Mouse (Mus musculus) neural tube, embryonic 11.5 days (tissue): ENCODE results near the gene Slc1a5. TPM values are rescaled to one million over a fixed set of nuclear protein-coding genes. Genes with fewer than 3 reads are reported as not detected.

Experiments
- ATAC-seq: fragments of 200-750 bp; cut with Nextera tagmentation; 2 replicates; pipeline ENCODE4 v1.8.0; 2017; ENCODE audit warnings: moderate number of reproducible peaks, mild to moderate bottlenecking, moderate TSS enrichment, moderate library complexity; ENCODE audit not compliant: insufficient read depth, low FRiP score, low TSS enrichment
- DNase-seq: peaks from one replicate; pipeline ENCODE4 v3.0.0-alpha.2; 2015; ENCODE audit warnings: low spot score
- H3K27ac ChIP-seq: fragments of 300-500 bp; sonication (generic); 2 replicates; pipeline ENCODE4 v1.5.1; 2014; ENCODE audit warnings: low read depth, mild to moderate bottlenecking, low read length
- H3K27me3 ChIP-seq: fragments of 300-500 bp; sonication (generic); 2 replicates; pipeline ENCODE4 v1.6.1; 2014; ENCODE audit warnings: mild to moderate bottlenecking, low read length, mixed read lengths; ENCODE audit not compliant: control insufficient read depth, insufficient read depth
- H3K36me3 ChIP-seq: fragments of 300-500 bp; sonication (generic); 2 replicates; pipeline ENCODE4 v1.6.1; 2014; ENCODE audit warnings: mild to moderate bottlenecking, low read length, moderate library complexity, mixed read lengths; ENCODE audit not compliant: control insufficient read depth, insufficient read depth
- H3K4me1 ChIP-seq: fragments of 300-500 bp; sonication (generic); 2 replicates; pipeline ENCODE4 v1.6.1; 2014; ENCODE audit warnings: low read length, mixed read lengths; ENCODE audit not compliant: control insufficient read depth, insufficient read depth
- H3K4me2 ChIP-seq: fragments of 300-500 bp; sonication (generic); 2 replicates; pipeline ENCODE4 v1.6.1; 2014; ENCODE audit warnings: low read depth, mild to moderate bottlenecking, moderate library complexity
- H3K4me3 ChIP-seq: fragments of 300-500 bp; sonication (generic); 2 replicates; pipeline ENCODE4 v1.5.1; 2014; ENCODE audit warnings: low read depth, low read length
- H3K9ac ChIP-seq: fragments of 300-500 bp; sonication (generic); 2 replicates; pipeline ENCODE4 v1.6.1; 2014; ENCODE audit warnings: mild to moderate bottlenecking, low read length
- H3K9me3 ChIP-seq: fragments of 300-500 bp; sonication (generic); 2 replicates; pipeline ENCODE4 v1.6.1; 2016; ENCODE audit warnings: low read length; ENCODE audit not compliant: control insufficient read depth
- WGBS: fragments of 180-500 bp; shearing (Covaris S2); extraction: QIAGEN DNeasy Blood & Tissue Kit; methylation state at CpG from one replicate; pipeline ENCODE4 v1.1.7; 2014; 5-methylcytosine and 5-hydroxymethylcytosine counted together
- polyA plus RNA-seq: library from polyadenylated mRNA; unstranded; fragments of >200 nt; fragmentation: Nextera tagmentation; extraction: Ambion mirVana; gene quantifications from 2 replicates; pipeline ENCODE4 v1.2.1, GENCODE M21; 2014

The Slc1a5 gene
- polyA plus RNA-seq, 1 experiment from 2014 or later = 17.3 TPM

DNA sequence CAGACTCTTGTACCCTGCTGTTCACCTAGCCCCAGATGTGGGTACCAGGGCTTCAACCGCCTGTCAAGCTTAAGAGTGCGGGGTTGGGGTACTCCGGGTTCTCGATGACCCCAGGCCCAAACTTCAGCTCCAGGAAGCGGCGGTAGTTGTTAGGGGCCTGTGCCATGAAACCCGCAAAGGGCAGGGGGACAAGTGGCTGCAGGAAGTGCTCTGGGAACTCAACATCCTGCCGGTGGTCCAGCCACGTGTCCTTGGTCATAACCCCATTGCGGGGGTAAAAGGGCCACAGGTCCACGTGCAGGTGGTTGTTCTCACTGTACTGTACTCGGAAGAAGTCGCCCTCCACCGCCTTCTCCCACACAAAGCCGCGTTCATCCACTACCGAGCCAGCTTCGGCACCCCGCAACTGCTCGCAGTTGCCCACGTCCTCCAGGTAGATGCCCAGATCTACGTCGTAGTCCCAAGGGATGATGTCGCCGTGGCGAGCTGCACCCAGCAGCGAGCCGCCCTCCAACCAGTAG lies 29.3 kb downstream of the Slc1a5 start:
- H3K4me1 ChIP-seq = peaks cover 13% of the 10 kb centered on the region
- H3K27ac ChIP-seq = no peak overlapping the region
- H3K27me3 ChIP-seq = peaks cover 21% of the 10 kb centered on the region
- H3K9me3 ChIP-seq = no peaks in the 10 kb centered on the region
- 47% methylated on average over 28 of the region's 28 CpGs for WGBS
- ATAC-seq (no peak), DNase-seq (no peak)
- H3K9ac ChIP-seq = peak overlapping the region; percentile 44; the same call in 1 of the 2 replicates
- H3K4me3 ChIP-seq = peak overlapping the region; percentile 38
- H3K4me2 ChIP-seq = peak overlapping the region; percentile 68
- H3K36me3 ChIP-seq = no peaks in the 10 kb centered on the region

GRCm38 (mm10) chr7:16810920-16811648 lies 29.9 kb downstream of the Slc1a5 start:
- WGBS = 3% methylated on average over 90 of the region's 90 CpGs
- Histone ChIP-seq H3K36me3 (no peaks in the 10 kb centered on the region), H3K9ac (peak overlapping the region; percentile 44), H3K4me2 (peak overlapping the region; percentile 68), H3K27me3 (peaks cover 21% of the 10 kb centered on the region), H3K27ac (peak overlapping the region; percentile 14; the same call in 1 of the 2 replicates), H3K4me3 (peak overlapping the region; percentile 38), H3K4me1 (peaks cover 16% of the 10 kb centered on the region), H3K9me3 (no peaks in the 10 kb centered on the region)
- ATAC-seq = 0 out of 2 replicates have a peak, but pooled peaks have one; percentile 21
- DNase-seq = peak; percentile 61

GRCm38 (mm10) chr7:16811649-16812070 lies 30.5 kb downstream of the Slc1a5 start:
- DNase-seq = no peak

GRCm38 (mm10) chr7:16812505-16812904 lies 31.4 kb downstream of the Slc1a5 start:
- Histone ChIP-seq H3K9me3 (no peaks in the 10 kb centered on the region), H3K27me3 (peaks cover 21% of the 10 kb centered on the region), H3K4me3 (no peak overlapping the region), H3K36me3 (no peaks in the 10 kb centered on the region), H3K27ac (no peak overlapping the region), H3K4me2 (no peak overlapping the region), H3K9ac (no peak overlapping the region), H3K4me1 (peaks cover 21% of the 10 kb centered on the region)
- WGBS = 82% methylated on average over 2 of the region's 2 CpGs
- ATAC-seq = no peak
- no peak for DNase-seq

More at GRCm38 (mm10) chr7:16811649-16812070, 30.5 kb downstream of the Slc1a5 start:
- Histone ChIP-seq H3K9ac (peak overlapping the region; percentile 44), H3K9me3 (no peaks in the 10 kb centered on the region), H3K36me3 (no peaks in the 10 kb centered on the region), H3K4me3 (peak overlapping the region; percentile 38), H3K4me1 (peaks cover 16% of the 10 kb centered on the region), H3K27ac (no peak overlapping the region), H3K4me2 (peak overlapping the region; percentile 68), H3K27me3 (peaks cover 21% of the 10 kb centered on the region)
- WGBS = 14% methylated on average over 17 of the region's 17 CpGs
- ATAC-seq = 0 out of 2 replicates have a peak, but pooled peaks have one; percentile 4

DNA sequence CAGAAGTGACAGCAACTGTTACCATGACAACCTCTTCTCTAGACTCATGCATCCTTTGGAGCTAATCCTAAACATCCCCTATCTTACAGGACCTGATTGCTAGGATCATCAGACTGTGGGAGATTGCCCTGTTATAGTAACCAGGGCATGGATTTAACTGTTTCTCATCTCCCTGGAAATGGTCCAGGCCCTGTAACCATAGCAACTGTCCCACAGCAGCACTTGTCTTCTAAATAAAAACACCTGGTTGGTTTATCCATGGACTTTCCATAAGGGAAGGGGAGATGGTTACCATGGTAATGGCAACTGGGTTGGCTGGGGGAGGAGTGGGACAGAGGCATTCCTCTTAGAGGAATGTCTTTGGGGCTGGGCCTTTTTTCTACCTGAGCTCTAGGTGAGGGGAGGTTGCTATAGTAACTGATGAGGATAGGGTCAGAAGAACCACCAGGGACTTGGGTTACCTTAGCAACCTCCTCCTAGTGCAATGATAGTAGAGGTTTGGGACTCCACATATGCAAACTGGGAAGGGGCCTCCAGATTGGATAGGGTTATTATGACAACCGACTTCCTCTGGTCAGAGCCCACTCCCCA lies 34.3 kb downstream of the Slc1a5 start, which contains the start of gene Strn4:
Strn4 (plus strand) TSS at position 539 of the 591 bp plus-strand sequence.
- WGBS = 13% methylated on average over 1 of the region's 1 CpGs
- H3K9ac ChIP-seq = peak within 1 kb of the TSS; percentile 100
- H3K9me3 ChIP-seq = no peaks in the 10 kb centered on the region
- H3K36me3 ChIP-seq = no peaks in the 10 kb centered on the region
- peak within 1 kb of the TSS; percentile 98 for H3K27ac ChIP-seq
- ATAC-seq (peak; percentile 54), DNase-seq (peak; percentile 60)
- peaks cover 20% of the 10 kb centered on the region for H3K27me3 ChIP-seq
- H3K4me2 ChIP-seq = peak within 1 kb of the TSS; percentile 95
- H3K4me1 ChIP-seq = peaks cover 37% of the 10 kb centered on the region
- peak within 1 kb of the TSS; percentile 98 for H3K4me3 ChIP-seq

DNA sequence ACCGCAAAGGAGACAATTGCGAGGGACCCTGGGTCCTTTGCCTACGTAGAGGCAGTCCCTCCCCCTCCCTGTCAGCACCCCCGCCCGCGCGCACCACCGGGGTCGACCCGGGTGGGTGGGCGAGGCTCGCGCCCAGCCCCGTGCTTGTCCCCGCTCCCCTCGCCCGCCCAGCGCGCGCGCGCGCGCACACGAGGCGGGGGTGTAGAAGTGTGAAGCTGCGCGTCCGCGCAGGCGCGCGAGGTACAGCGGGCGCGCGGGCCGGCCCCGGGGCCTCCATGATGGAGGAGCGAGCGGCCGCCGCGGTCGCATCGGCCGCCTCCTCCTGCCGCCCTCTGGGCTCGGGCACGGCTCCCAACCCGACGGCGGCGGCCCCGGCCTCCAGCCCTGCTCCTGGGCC lies 34.9 kb downstream of the Slc1a5 start:
- ATAC-seq (peak; percentile 80), DNase-seq (peak; percentile 94)
- Histone ChIP-seq H3K4me2 (peak overlapping the region; percentile 95), H3K9me3 (no peaks in the 10 kb centered on the region), H3K4me1 (peaks cover 36% of the 10 kb centered on the region), H3K36me3 (no peaks in the 10 kb centered on the region), H3K4me3 (peak overlapping the region; percentile 98), H3K27me3 (peaks cover 13% of the 10 kb centered on the region), H3K27ac (peak overlapping the region; percentile 98), H3K9ac (peak overlapping the region; percentile 100)
- WGBS = under 1% methylated on average over 52 of the region's 55 CpGs

GRCm38 (mm10) chr7:16816475-16817122 lies 35.5 kb downstream of the Slc1a5 start, which contains the start of gene Fkrp:
Fkrp (minus strand) TSS chr7:16816732.
- Histone ChIP-seq H3K9ac (peak within 1 kb of the TSS; percentile 100), H3K36me3 (no peaks in the 10 kb centered on the region), H3K27ac (peak within 1 kb of the TSS; percentile 98), H3K4me3 (peak within 1 kb of the TSS; percentile 98), H3K27me3 (peaks cover 8% of the 10 kb centered on the region), H3K4me2 (peak within 1 kb of the TSS; percentile 95), H3K9me3 (no peaks in the 10 kb centered on the region), H3K4me1 (peaks cover 35% of the 10 kb centered on the region)
- DNase-seq (peak; percentile 67), ATAC-seq (peak; percentile 67)
- WGBS = under 1% methylated on average over 52 of the region's 64 CpGs

DNA sequence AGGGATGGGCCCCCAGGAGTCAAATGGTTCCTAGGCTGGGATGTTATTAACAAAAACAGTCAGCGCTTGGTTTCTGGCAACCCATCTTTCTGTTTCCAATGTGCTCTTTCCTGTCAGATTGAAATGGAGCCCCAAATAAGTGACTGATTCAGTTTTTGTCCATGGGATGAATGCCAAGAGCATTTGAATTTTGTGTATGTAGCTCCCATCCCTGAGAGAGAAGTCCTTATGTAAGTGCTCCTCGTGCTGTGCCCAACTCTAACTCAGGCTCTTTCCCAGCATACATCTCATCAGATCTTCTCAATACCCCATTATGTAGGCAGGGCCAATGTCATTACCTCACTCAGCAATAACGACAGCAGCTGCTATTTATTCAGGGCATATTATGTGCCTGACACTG lies 36.6 kb downstream of the Slc1a5 start:
- Histone ChIP-seq H3K36me3 (no peaks in the 10 kb centered on the region), H3K4me3 (peak overlapping the region; percentile 98), H3K27me3 (no peaks in the 10 kb centered on the region), H3K4me1 (peaks cover 34% of the 10 kb centered on the region), H3K27ac (no peak overlapping the region), H3K4me2 (peak overlapping the region; percentile 95), H3K9me3 (no peaks in the 10 kb centered on the region), H3K9ac (peak overlapping the region; percentile 100)
- WGBS = 67% methylated on average over 3 of the region's 3 CpGs
- DNase-seq (no peak), ATAC-seq (no peak)
